Mouse (Mus musculus) olfactory bulb, adult 2 months (tissue): ENCODE results near the gene Lemd2.

ENCODE experiments used
- CTCF ChIP-seq: fragments of 200-500 bp; IDR thresholded peaks from 2 replicates; pipeline ENCODE4 v1.5.1; 2012; ENCODE audit warnings: low read depth, mild to moderate bottlenecking, low read length, moderate library complexity; ENCODE audit not compliant: insufficient read depth
- POLR2A ChIP-seq: fragments of 200-500 bp; IDR thresholded peaks from 2 replicates; pipeline ENCODE4 v1.6.1; 2012; ENCODE audit warnings: mild to moderate bottlenecking, low read depth, low read length, moderate library complexity; ENCODE audit not compliant: insufficient read depth

GRCm38 (mm10) chr17:27223821-27224220 is 19.6 kb upstream of the Lemd2 start:
- TF ChIP-seq POLR2A, result no peak
- TF ChIP-seq CTCF, result no peak
